Comparison of ENCODE assay signal across 12 mouse cellular contexts in genomic region chr16:89954525-89954924, GRCm38 (mm10).
DNase-seq lines count a peak whose midpoint lies in the region; ATAC-seq and TF ChIP-seq lines count a peak whose summit lies in the region.
"Had no signal": no experiment of that assay in that cellular context is flagged by ENCODE, and none has a peak within 500 bp of the region (broad histone marks: within the 10 kb centered on the region; RNA-seq: fewer than 3 reads in every experiment).

No protein-coding gene starts in this region.

- peaks cover 66% of the 10 kb centered on the region for H3K4me1 ChIP-seq in E14TG2a.4 (replicated peaks; ENCODE audit: low read depth, low read length)
- 0 out of 2 replicates have a peak, but pooled peaks cover 5% of the 10 kb centered on the region for H3K4me1 ChIP-seq in lung, embryonic 14.5 days (ENCODE audit: insufficient read depth)

- H3K9ac ChIP-seq in lung, embryonic 14.5 days, result no peak overlapping the region
- H3K9ac ChIP-seq: hindbrain, embryonic 12.5 days; liver, embryonic 14.5 days had no signal

- H3K4me3 ChIP-seq in E14TG2a.4 (replicated peaks; ENCODE audit: low read length), result peak overlapping the region; percentile 43
- H3K4me3 ChIP-seq in lung, embryonic 14.5 days (ENCODE audit: low read depth, low read length), result no peak overlapping the region
- H3K4me3 ChIP-seq: hindbrain, embryonic 12.5 days; left cerebral cortex, adult 2 months had no signal

- 48% methylated on average over 8 of the region's 8 CpGs for WGBS in lung, embryonic 14.5 days

- H3K27ac ChIP-seq in lung, embryonic 14.5 days (ENCODE audit: low read depth), result peak overlapping the region; percentile 63; the same call in 1 of the 2 replicates
- H3K27ac ChIP-seq: hindbrain, embryonic 12.5 days; left cerebral cortex, adult 2 months; liver, embryonic 14.5 days had no signal

- 0 out of 2 replicates have a peak, but pooled peaks cover 3% of the 10 kb centered on the region for H3K27me3 ChIP-seq in E14TG2a.4 (ENCODE audit: insufficient read depth, low read length)
- H3K27me3 ChIP-seq in lung, embryonic 14.5 days (ENCODE audit: insufficient read depth, low read length), result no peaks in the 10 kb centered on the region
- H3K27me3 ChIP-seq: CH12.LX had no signal

- no peaks in the 10 kb centered on the region for H3K36me3 ChIP-seq in E14TG2a.4 (ENCODE audit: insufficient read depth, low read length)
- H3K36me3 ChIP-seq in lung, embryonic 14.5 days (ENCODE audit: insufficient read depth), result no peaks in the 10 kb centered on the region
- H3K36me3 ChIP-seq: hindbrain, embryonic 12.5 days had no signal

- peak; percentile 85 for DNase-seq in R1 (ENCODE audit: low read depth, low spot score)
- peak; percentile 37 for DNase-seq in kidney, adult 9 months
- DNase-seq in lung, embryonic 14.5 days, result peak; percentile 67
- no peak for DNase-seq in frontal cortex, postnatal 25 days (ENCODE audit: low spot score in 2 of 2)
- DNase-seq in spleen, postnatal 4 days (ENCODE audit: low spot score in 2 of 2), result no peak
- no peak for DNase-seq in layer of hippocampus, adult 9-11 months
- no peak for DNase-seq in cerebellum, adult 11-12 months

- TF ChIP-seq CTCF in E14TG2a.4 (conservative IDR thresholded peaks at IDR 0.05; ENCODE audit: low read length), result no peak
- no peak for TF ChIP-seq CTCF in lung, embryonic 14.5 days (IDR thresholded peaks at IDR 0.05; ENCODE audit: low read depth)

- ATAC-seq in lung, embryonic 14.5 days (ENCODE audit: insufficient read depth), result peak; percentile 68; the same call in 1 of the 2 replicates

- H3K9me3 ChIP-seq in E14TG2a.4 (ENCODE audit: low read length), result no peaks in the 10 kb centered on the region
- H3K9me3 ChIP-seq in lung, embryonic 14.5 days (ENCODE audit: low read depth, low read length), result no peaks in the 10 kb centered on the region
- H3K9me3 ChIP-seq: hindbrain, embryonic 12.5 days had no signal

- peak overlapping the region; percentile 20; the same call in 1 of the 2 replicates for H3K4me2 ChIP-seq in lung, embryonic 14.5 days
- H3K4me2 ChIP-seq: hindbrain, embryonic 12.5 days had no signal

Comparison
In these comparisons a context has a peak if more than half of its experiments do, and no peak if none do; other contexts are left out.
1. DNase-seq: peak in R1 (single experiment), kidney, adult 9 months (single experiment) and lung, embryonic 14.5 days (single experiment); none in frontal cortex, postnatal 25 days (0 of 2), spleen, postnatal 4 days (0 of 2), layer of hippocampus, adult 9-11 months (single experiment) and cerebellum, adult 11-12 months (single experiment).